Mouse (Mus musculus): Measurements from ENCODE around the gene Taf6. TPM values are rescaled to one million over a fixed set of nuclear protein-coding genes. Genes with fewer than 3 reads are reported as not detected.

Gene Taf6
- polyA plus RNA-seq, 1 experiment from 2014 or later = 109 TPM

MicroRNAs within 50 kb of the gene (microRNA counts, 519-probe panel; counts per million panel counts)
- microRNA mmu-miR-106b = 7,026 counts per million, percentile 75 among the panel's probes with 10 or more counts
- 9,594 counts per million, percentile 95 among the panel's probes with 10 or more counts for microRNA mmu-miR-25
- 7,329 counts per million, percentile 79 among the panel's probes with 10 or more counts for microRNA mmu-miR-93

Small RNA genes lying within 50 kb of the gene (microRNA-seq; reads per million reads assigned to microRNA genes)
- gene Mir106b (8,144 reads per million, percentile 94 among the genes with 10 or more reads in this experiment), gene Mir25 (990 reads per million, percentile 78 among the genes with 10 or more reads in this experiment), gene Mir93 (10,412 reads per million, percentile 95 among the genes with 10 or more reads in this experiment)

Other genes with a start within 250 kb of the Taf6 start
- gene Gjc3, start 224.4 kb downstream of the Taf6 start, polyA plus RNA-seq (2014; fragmentation: Nextera tagmentation; extraction: Ambion mirVana) = not detected in 2 replicates
- not detected in 2 replicates for gene Azgp1, start 205.9 kb downstream of the Taf6 start, polyA plus RNA-seq (2014; fragmentation: Nextera tagmentation; extraction: Ambion mirVana)
- gene Smok3a, start 166.2 kb downstream of the Taf6 start, polyA plus RNA-seq (2014; fragmentation: Nextera tagmentation; extraction: Ambion mirVana) = not detected in 2 replicates
- gene Smok3b, start 166.0 kb downstream of the Taf6 start, polyA plus RNA-seq (2014; fragmentation: Nextera tagmentation; extraction: Ambion mirVana) = not detected in 2 replicates
- not detected in 2 replicates for gene Smok3c, start 134.3 kb downstream of the Taf6 start, polyA plus RNA-seq (2014; fragmentation: Nextera tagmentation; extraction: Ambion mirVana)
- gene Zkscan1, start 102.4 kb downstream of the Taf6 start, polyA plus RNA-seq (2014; fragmentation: Nextera tagmentation; extraction: Ambion mirVana) = 16.5 and 33.7 TPM in 2 replicates
- gene Zscan21, start 70.5 kb downstream of the Taf6 start, polyA plus RNA-seq (2014; fragmentation: Nextera tagmentation; extraction: Ambion mirVana) = 52.6 and 65.1 TPM in 2 replicates
- gene Zfp113, start 31.7 kb downstream of the Taf6 start, polyA plus RNA-seq (2014; fragmentation: Nextera tagmentation; extraction: Ambion mirVana) = 13.4 and 26.1 TPM in 2 replicates
- 253 and 294 TPM in 2 replicates for gene Cops6, start 26.4 kb downstream of the Taf6 start, polyA plus RNA-seq (2014; fragmentation: Nextera tagmentation; extraction: Ambion mirVana)
- 18.1 and 22.6 TPM in 2 replicates for gene Ap4m1, start 15.4 kb downstream of the Taf6 start, polyA plus RNA-seq (2014; fragmentation: Nextera tagmentation; extraction: Ambion mirVana)
- gene Mcm7, start 15.0 kb downstream of the Taf6 start, polyA plus RNA-seq (2014; fragmentation: Nextera tagmentation; extraction: Ambion mirVana) = 176 and 241 TPM in 2 replicates
- gene Cnpy4, start within 50 bp of the Taf6 start, polyA plus RNA-seq (2014; fragmentation: Nextera tagmentation; extraction: Ambion mirVana) = 57.8 and 61.5 TPM in 2 replicates
- 9.7 and 10.2 TPM in 2 replicates for gene Mblac1, start 6.9 kb upstream of the Taf6 start, polyA plus RNA-seq (2014; fragmentation: Nextera tagmentation; extraction: Ambion mirVana)
- 0.07 TPM in 1 of 2 replicates, not detected in the other for gene Nxpe5, start 38.4 kb upstream of the Taf6 start, polyA plus RNA-seq (2014; fragmentation: Nextera tagmentation; extraction: Ambion mirVana)
- gene Lamtor4, start 68.0 kb upstream of the Taf6 start, polyA plus RNA-seq (2014; fragmentation: Nextera tagmentation; extraction: Ambion mirVana) = 47.7 and 66.4 TPM in 2 replicates
- 5.4 and 6.8 TPM in 2 replicates for gene BC037034, start 76.6 kb upstream of the Taf6 start, polyA plus RNA-seq (2014; fragmentation: Nextera tagmentation; extraction: Ambion mirVana)
- 2.4 and 3.3 TPM in 2 replicates for gene Gal3st4, start 85.4 kb upstream of the Taf6 start, polyA plus RNA-seq (2014; fragmentation: Nextera tagmentation; extraction: Ambion mirVana)
- not detected in 2 replicates for gene Gm43720, start 92.5 kb upstream of the Taf6 start, polyA plus RNA-seq (2014; fragmentation: Nextera tagmentation; extraction: Ambion mirVana)
- gene Gpc2, start 92.6 kb upstream of the Taf6 start, polyA plus RNA-seq (2014; fragmentation: Nextera tagmentation; extraction: Ambion mirVana) = 5.1 and 7.9 TPM in 2 replicates
- gene Stag3, start 92.8 kb upstream of the Taf6 start, polyA plus RNA-seq (2014; fragmentation: Nextera tagmentation; extraction: Ambion mirVana) = 3.1 and 4.5 TPM in 2 replicates
- not detected in 2 replicates for gene Pvrig, start 154.5 kb upstream of the Taf6 start, polyA plus RNA-seq (2014; fragmentation: Nextera tagmentation; extraction: Ambion mirVana)